Mouse (Mus musculus): Measurements from ENCODE around the gene Lamtor3. TPM values are rescaled to one million over a fixed set of nuclear protein-coding genes. Genes with fewer than 3 reads are reported as not detected.

The Lamtor3 gene
- polyA plus RNA-seq, 1 experiment from 2014 or later, result 156 TPM

DNA sequence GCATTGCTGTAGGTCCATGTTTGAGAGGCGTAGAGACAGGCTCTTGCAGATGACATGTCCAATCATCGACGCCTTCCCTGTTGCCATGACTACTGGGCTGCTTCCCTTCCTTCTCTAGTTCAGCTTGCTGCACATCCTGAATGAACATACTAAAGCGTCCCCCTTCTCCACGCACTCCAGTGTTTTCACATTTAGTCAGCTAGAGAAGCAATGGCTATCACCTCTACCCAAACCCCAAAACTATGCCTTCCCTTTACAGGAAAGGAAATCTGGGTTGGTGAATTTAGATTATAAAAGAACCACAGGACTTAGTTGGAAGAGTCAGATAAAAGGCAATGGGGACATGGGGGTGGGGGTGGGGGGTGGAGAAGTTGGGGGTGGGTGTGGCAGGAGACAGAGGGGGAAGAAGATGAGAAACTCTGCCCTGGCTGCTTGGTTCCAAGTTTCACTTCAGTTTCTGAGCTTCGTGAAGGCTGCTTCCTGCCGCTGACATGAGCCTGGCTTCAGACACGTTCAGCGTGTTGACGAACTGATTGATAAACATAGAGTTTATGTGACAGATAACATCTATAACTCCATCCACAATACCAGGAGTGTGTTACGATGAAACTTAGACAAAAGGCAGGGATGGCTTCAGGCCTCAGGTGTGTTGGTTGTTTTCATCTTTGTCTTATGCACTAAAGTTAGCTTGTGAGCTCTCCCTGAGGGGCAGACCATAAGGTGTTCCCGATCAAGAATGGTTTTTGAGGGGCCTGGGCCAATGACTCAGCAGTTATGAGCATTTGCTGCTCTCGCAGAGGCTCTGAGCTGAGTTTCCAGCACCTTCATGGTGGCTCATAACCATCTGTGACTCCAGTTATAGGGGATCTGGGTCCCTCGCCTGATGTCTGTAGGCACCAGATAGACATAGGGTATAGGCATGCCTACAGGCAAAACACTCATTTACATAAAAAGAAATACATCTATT, 34.9 kb downstream of the Lamtor3 start:
- H3K27me3 ChIP-seq (replicated peaks; ENCODE audit: control insufficient read depth, insufficient read depth, low read length), result no peaks in the 10 kb centered on the region
- no peak overlapping the region for H3K9ac ChIP-seq (ENCODE audit: low read depth, low read length)
- H3K9me3 ChIP-seq (ENCODE audit: control insufficient read depth), result no peaks in the 10 kb centered on the region
- peak; percentile 12; the same call in 1 of the 2 replicates for ATAC-seq
- 67% methylated on average over 14 of the region's 14 CpGs for WGBS
- H3K4me2 ChIP-seq (replicated peaks; ENCODE audit: low read depth), result no peak overlapping the region
- peaks cover 5% of the 10 kb centered on the region for H3K4me1 ChIP-seq (replicated peaks; ENCODE audit: control insufficient read depth, insufficient read depth, low read length)
- peaks cover 16% of the 10 kb centered on the region for H3K36me3 ChIP-seq (ENCODE audit: control insufficient read depth, insufficient read depth)
- TF ChIP-seq CTCF (IDR thresholded peaks at IDR 0.05; ENCODE audit: low read depth), result no peak
- H3K27ac ChIP-seq (ENCODE audit: low read depth, low read length), result no peak overlapping the region
- no peak overlapping the region for H3K4me3 ChIP-seq (ENCODE audit: low read depth, low read length)

DNA sequence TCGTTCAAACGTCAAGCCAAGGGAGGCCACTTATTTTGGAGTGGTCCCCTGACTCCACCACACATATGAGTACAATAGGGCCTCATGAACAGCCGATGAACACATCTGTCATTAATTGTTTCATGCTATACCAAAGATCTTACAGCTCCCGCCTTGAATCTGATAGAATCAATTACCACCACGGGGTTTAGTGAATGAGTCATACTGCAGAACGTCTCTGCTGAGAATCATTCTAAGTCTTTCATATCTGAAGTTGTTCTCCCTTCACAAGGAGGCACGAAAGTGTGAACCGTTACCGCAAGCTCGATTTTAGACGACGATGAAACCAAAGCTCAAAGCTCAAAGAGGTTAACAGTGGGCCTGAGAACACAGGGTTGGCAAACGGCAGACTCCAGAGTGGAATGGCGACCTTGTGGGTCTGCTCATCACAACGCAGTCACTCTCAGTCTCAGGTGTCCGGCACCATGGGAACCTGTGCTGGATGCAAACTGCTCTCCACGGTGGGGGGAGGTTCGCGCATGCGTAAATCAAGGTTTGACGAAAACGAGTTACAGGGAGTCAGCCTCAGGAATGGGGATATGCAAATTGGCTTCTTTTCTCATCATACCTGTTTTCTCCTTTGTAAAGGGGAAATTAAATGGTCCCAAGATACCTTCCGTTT, 36.1 kb downstream of the Lamtor3 start:
- H3K9ac ChIP-seq (ENCODE audit: low read depth, low read length), result no peak overlapping the region
- H3K36me3 ChIP-seq (ENCODE audit: control insufficient read depth, insufficient read depth), result peaks cover 15% of the 10 kb centered on the region
- no peak overlapping the region for H3K27ac ChIP-seq (ENCODE audit: low read depth, low read length)
- no peak overlapping the region for H3K4me2 ChIP-seq (replicated peaks; ENCODE audit: low read depth)
- 67% methylated on average over 23 of the region's 23 CpGs for WGBS
- H3K4me3 ChIP-seq (ENCODE audit: low read depth, low read length), result no peak overlapping the region
- H3K9me3 ChIP-seq (ENCODE audit: control insufficient read depth), result no peaks in the 10 kb centered on the region
- ATAC-seq, result no peak
- no peak for TF ChIP-seq CTCF (IDR thresholded peaks at IDR 0.05; ENCODE audit: low read depth)
- no peaks in the 10 kb centered on the region for H3K27me3 ChIP-seq (replicated peaks; ENCODE audit: control insufficient read depth, insufficient read depth, low read length)
- H3K4me1 ChIP-seq (replicated peaks; ENCODE audit: control insufficient read depth, insufficient read depth, low read length), result peaks cover 5% of the 10 kb centered on the region

DNA sequence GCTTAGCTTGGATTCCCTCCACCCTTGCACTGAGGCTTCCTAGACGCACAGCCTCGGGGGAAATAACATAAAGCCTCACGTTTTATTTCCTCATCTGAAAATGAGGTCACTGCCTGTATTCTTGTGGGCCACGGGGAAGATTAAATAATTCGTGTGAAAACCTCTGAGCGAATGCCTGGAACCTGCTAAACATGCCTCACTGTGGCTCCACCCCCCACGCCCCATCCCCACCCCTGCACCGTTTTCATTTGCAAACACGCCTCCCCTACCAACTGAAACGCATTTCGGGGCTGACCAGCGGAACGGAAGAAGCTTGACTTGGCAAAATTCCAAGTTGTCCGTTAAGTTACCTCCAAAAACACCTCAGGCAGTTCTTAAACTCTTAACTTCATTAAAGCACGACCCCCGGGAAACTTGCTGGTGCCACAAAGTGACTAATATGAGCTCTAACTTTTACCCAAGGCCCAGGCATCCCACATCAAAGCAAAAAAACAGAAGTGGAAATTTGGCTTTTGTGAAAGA, 37.3 kb downstream of the Lamtor3 start:
- peaks cover 5% of the 10 kb centered on the region for H3K4me1 ChIP-seq (replicated peaks; ENCODE audit: control insufficient read depth, insufficient read depth, low read length)
- no peaks in the 10 kb centered on the region for H3K27me3 ChIP-seq (replicated peaks; ENCODE audit: control insufficient read depth, insufficient read depth, low read length)
- TF ChIP-seq CTCF (IDR thresholded peaks at IDR 0.05; ENCODE audit: low read depth), result no peak
- peak overlapping the region; percentile 9; the same call in 1 of the 2 replicates for H3K4me3 ChIP-seq (ENCODE audit: low read depth, low read length)
- peak overlapping the region; percentile 1 for H3K4me2 ChIP-seq (replicated peaks; ENCODE audit: low read depth)
- WGBS, result 30% methylated on average over 16 of the region's 16 CpGs
- peaks cover 21% of the 10 kb centered on the region for H3K36me3 ChIP-seq (ENCODE audit: control insufficient read depth, insufficient read depth)
- H3K9ac ChIP-seq (ENCODE audit: low read depth, low read length), result no peak overlapping the region
- no peak overlapping the region for H3K27ac ChIP-seq (ENCODE audit: low read depth, low read length)
- no peaks in the 10 kb centered on the region for H3K9me3 ChIP-seq (ENCODE audit: control insufficient read depth)
- ATAC-seq, result no peak

DNA sequence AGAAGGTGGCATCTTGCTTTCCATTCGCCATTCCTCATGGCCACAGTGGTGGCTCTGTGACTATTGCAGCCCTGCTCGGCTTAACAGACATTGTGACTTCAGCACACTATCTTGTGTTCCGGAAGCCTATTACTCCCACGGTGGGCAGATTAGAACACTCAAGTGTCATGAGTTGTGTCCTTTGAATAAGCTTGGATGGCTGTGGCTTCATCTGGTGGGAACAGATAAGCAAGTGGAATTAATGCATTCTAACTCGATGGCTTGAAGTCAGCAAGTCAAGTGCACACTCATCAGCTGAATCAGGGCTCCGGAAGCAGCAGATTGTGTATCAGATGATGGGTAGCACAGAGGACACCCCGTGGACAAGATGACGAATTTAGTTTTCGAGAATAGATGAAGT, 39.6 kb downstream of the Lamtor3 start:
- 91% methylated on average over 9 of the region's 9 CpGs for WGBS
- Histone ChIP-seq H3K4me2 (replicated peaks; ENCODE audit: low read depth) (no peak overlapping the region), H3K9ac (ENCODE audit: low read depth, low read length) (no peak overlapping the region), H3K9me3 (ENCODE audit: control insufficient read depth) (no peaks in the 10 kb centered on the region), H3K27me3 (replicated peaks; ENCODE audit: control insufficient read depth, insufficient read depth, low read length) (no peaks in the 10 kb centered on the region), H3K36me3 (ENCODE audit: control insufficient read depth, insufficient read depth) (peaks cover 35% of the 10 kb centered on the region), H3K4me1 (replicated peaks; ENCODE audit: control insufficient read depth, insufficient read depth, low read length) (no peaks in the 10 kb centered on the region; the same call in 1 of the 2 replicates), H3K27ac (ENCODE audit: low read depth, low read length) (no peak overlapping the region), H3K4me3 (ENCODE audit: low read depth, low read length) (no peak overlapping the region)
- no peak for ATAC-seq
- TF ChIP-seq CTCF (IDR thresholded peaks at IDR 0.05; ENCODE audit: low read depth), result no peak

DNA sequence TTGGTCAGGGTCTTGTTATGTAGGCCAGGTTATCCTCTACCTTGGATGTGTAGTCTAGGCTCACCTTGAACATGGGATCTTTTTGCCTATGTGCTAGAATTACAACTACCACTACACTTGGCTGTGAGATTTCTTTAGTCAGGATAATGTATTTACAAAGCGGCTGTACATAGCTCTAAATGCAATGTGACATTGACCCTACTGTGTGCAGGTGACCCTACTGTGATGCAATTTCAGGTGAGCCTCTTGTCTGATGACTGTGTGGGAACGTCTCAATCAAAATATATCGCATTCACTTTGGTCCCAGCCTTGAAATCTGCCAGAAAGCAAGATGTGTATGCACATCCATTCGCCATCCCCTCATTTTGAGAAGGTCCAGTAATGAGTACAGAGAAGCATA, 40.0 kb downstream of the Lamtor3 start:
- no peak overlapping the region for H3K27ac ChIP-seq (ENCODE audit: low read depth, low read length)
- no peaks in the 10 kb centered on the region for H3K27me3 ChIP-seq (replicated peaks; ENCODE audit: control insufficient read depth, insufficient read depth, low read length)

DNA sequence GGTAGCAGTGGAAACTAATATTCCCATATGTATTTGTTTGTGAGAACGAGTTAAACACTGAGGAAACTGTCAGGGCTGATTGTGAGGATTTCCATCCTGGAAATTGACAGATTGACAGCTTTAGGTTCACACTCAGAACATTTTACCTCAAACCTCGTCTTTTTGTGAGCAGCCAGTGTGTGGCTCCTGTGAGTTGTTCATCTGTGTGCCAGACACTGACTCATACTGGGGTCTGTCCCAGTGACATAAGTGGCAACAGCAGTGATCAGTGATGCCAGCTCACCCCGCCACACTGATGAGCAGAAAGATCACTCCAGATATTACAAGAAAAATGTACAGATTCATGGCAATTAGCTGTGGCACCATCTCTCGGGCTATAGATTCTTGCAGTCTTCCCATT, 41.1 kb downstream of the Lamtor3 start:
- Histone ChIP-seq H3K4me3 (ENCODE audit: low read depth, low read length) (no peak overlapping the region), H3K4me1 (replicated peaks; ENCODE audit: control insufficient read depth, insufficient read depth, low read length) (no peaks in the 10 kb centered on the region), H3K9ac (ENCODE audit: low read depth, low read length) (no peak overlapping the region), H3K27ac (ENCODE audit: low read depth, low read length) (no peak overlapping the region), H3K9me3 (ENCODE audit: control insufficient read depth) (no peaks in the 10 kb centered on the region), H3K27me3 (replicated peaks; ENCODE audit: control insufficient read depth, insufficient read depth, low read length) (no peaks in the 10 kb centered on the region), H3K36me3 (ENCODE audit: control insufficient read depth, insufficient read depth) (peaks cover 46% of the 10 kb centered on the region), H3K4me2 (replicated peaks; ENCODE audit: low read depth) (no peak overlapping the region)
- ATAC-seq, result no peak
- 80% methylated on average over 4 of the region's 4 CpGs for WGBS
- TF ChIP-seq CTCF (IDR thresholded peaks at IDR 0.05; ENCODE audit: low read depth), result no peak

More for the DNA sequence above, 40.0 kb downstream of the Lamtor3 start:
- TF ChIP-seq CTCF (IDR thresholded peaks at IDR 0.05; ENCODE audit: low read depth), result no peak
- no peak overlapping the region for H3K4me3 ChIP-seq (ENCODE audit: low read depth, low read length)
- H3K9ac ChIP-seq (ENCODE audit: low read depth, low read length), result no peak overlapping the region
- WGBS, result 94% methylated on average over 4 of the region's 4 CpGs
- no peaks in the 10 kb centered on the region for H3K9me3 ChIP-seq (ENCODE audit: control insufficient read depth)
- H3K36me3 ChIP-seq (ENCODE audit: control insufficient read depth, insufficient read depth), result peaks cover 39% of the 10 kb centered on the region
- no peak overlapping the region for H3K4me2 ChIP-seq (replicated peaks; ENCODE audit: low read depth)
- H3K4me1 ChIP-seq (replicated peaks; ENCODE audit: control insufficient read depth, insufficient read depth, low read length), result no peaks in the 10 kb centered on the region
- no peak for ATAC-seq
